Mouse (Mus musculus) right cerebral cortex, postnatal 10 days (tissue): ENCODE measurements around the gene Zbtb9.

Experiments
- DNase-seq, 2 experiments: peaks; one replicate each; pipeline ENCODE4 v3.0.0; 2021; ENCODE audit warnings: low spot score in 2 of 2

The Zbtb9 gene

DNA sequence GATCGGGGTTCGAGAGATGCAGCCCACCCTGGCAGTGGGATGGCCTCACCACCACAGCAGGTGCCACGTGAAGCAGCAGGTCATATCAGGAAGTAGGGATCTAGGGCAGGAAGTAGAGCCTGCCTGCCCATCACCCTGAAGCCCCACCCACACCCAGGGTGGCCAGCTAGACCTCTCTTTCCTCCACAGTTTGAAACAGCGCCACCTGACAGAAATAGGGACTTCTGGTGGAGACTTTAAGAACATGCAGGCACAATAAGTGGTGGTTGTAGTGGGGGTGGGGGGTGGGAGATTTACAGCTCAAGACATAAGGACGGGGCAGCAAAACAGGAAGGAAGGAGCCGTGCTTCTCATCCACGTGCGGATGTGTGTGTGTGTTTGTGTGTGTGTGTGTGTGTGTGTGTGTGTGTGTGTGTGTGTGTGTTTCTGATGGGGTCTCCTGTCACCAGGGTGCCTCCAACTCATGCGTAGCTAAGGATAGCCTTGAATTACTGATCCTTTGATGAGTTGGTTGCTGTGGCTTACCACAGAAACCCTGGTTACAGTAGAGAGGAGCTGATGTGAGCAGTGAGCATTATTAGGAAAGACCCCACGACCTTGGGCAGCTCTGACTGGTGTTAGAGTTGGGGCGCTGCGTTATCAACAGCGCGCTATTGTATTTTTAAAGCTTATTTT is 39.2 kb downstream of the Zbtb9 start:
- peak in 1 of 2 experiments; percentile 58 for DNase-seq

DNA sequence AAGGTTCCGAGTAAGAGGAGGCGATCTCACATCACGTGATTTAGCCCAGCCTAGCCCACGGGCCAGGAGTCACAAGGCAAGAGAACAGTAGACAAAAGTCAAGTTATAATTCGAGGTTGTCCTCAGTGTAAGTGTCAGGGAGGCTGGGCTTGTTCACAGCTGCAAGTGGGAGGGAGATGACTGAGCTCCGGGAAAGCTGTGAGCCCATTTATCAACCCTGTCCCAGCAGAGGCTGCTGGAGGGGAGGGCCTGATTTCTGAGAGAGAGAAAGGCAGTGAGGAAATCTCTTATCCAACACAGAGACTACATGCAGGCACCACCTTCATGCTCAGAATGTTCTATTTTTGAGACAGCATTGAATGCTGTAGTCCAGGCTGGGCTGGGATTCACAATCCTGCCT is 39.9 kb downstream of the Zbtb9 start:
- no peak for DNase-seq

DNA sequence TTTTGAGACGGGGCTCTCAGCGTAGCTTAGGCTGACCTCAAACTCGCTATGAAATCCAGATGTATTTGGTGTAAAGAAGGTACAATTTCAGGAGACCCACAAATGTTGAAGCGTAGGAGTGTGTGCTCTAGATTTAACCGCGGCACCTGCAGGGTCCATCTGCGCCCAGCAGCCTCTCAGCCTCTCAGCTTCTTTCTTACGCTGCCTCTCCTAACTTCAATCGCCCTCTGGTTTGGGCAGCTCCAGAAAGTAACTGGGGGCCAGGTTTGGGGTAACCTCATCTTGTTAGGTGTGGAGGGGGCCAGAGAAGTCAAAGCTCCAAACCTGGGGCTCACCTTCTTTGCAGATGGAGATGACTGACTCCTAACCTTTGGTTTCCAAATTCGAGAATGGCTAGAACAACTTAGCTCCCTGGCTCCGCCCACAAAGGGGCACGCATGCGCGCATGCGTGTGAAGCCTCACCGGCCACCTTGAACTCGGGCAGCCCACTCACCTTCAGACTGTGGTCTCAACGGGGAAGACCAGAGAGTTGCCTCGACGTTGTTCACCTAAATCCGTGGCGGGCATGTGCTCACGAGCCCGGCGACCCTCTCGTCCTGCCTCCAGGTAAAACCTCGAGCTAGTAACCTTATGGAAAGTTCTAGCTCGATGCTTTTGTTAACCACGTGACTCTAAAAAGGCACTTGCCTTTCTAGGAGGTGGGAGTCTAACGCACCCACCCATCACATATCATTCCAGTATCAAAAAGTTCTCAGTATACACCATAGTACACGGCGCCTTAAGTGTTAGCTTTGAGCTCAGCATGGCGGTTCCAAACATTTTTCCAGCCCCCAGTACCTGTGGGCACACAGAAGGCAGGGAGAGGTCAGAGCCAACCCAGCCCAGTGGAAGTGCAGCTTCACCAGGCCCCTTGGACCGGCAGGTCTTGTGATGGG is 44.9 kb downstream of the Zbtb9 start:
- DNase-seq, result peak; percentile 88 to 90

DNA sequence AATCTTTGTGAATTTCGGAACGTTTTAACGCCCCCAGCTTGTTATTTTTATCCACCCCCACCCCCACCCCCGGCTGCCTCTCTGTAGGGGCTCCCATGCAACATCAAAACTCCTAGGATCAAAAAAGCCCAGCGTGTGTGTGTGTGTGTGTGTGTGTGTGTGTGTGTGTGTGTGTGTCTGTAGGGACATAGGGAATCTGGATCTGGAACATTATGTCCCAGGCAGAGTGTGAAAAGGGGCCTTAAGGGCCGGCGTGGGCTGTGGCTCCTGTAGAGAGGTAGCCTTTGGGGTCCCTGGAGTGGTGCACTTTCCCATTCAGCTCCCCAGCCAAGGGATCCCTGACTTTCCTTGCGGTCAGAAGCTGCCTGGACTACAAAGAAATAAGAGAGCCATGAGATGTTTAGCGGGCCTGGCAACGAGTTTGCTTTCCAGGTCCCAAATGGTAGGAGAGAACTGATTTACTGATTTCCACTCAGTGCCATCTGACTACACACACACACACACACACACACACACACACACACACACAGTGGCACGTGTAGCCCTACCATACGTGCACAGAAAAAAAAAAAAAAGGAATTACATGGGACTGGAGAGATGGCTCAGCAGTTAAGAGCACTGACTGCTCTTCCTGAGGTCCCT is 45.7 kb downstream of the Zbtb9 start:
- DNase-seq, result peak; percentile 73 to 83

DNA sequence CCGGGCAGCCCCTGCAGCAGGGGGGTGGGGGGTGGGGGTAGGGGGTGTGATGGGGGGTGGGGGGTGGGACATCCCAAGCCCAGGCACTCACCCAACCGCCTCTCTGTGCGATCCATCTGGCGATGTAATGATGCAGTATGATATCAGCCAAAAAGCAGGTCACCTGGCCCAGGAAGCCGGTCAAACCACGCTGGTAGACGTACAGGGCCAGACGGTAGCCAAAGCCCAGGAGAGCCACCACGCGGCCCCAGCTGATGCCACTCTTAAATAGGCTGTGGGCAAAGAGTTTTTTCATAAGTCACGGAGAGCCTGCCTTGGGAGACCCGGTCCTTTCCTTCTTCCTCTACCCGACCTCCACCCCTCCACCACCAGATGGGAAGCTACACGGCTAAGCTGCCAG is 48.1 kb downstream of the Zbtb9 start:
- DNase-seq, result no peak

DNA sequence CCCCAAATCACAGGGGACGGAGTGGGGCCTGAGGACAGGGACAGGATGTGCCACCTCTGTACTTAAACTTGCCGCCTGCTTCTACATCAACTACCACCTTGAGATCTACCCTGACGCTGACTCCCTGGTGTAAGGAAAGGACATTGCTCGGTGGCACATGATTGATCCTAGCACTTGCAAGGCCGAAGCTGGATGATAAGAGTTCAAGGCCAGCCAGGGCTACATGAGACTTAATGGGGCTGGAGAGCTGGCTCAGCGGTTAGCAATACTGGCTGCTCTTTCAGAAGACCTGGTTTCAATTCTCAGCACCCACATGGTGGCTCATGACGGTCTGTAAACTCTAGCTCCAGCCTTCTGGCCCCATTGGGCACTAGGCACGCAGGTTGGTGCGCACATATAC is 48.8 kb downstream of the Zbtb9 start:
- no peak for DNase-seq

DNA sequence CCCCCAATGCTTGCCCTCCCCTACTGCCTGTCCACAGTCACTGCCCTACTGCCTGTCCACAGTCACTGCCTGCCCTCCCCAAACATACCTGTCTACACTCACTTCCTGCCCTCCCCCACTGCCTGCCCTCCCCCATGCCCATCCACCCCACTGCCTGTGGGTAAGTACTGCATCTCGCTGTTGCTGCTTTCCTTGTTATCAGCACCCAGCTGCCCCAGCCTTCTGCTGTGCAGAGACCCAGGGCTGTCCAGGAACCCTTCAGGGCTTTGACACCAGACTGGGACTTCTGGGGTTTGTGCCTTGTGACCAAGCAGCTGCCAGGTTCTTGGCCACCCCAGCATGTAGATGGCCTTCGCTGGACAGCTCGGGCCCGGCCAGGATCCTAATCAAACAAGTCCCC is 50.4 kb downstream of the Zbtb9 start:
- no peak for DNase-seq

DNA sequence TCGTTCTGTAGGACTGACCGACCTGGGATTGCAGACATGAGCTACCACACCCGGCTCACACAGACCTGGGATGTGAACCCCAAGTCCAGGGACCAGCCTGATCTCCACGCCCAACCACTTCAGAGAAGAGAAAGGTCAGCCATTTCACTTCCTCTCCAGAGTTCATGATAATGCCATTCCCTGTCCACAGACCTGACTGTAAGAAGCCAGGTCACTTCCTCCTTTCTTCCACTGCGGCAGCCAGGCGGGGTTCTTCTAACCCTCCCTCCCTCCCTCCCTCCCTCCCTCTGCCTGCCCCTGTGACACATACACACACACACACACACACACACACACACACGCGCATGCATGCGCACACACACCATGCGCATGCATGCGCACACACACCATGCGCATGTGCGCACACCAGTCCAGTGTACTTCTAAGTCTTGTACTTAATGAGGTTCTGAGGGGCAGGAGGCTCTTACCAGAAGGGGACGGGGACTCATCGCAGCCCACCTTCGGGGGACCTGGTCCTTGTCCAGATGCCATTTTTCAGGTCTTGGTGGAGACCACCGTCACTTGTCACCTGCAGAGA is 52.4 kb downstream of the Zbtb9 start:
- DNase-seq, result no peak

DNA sequence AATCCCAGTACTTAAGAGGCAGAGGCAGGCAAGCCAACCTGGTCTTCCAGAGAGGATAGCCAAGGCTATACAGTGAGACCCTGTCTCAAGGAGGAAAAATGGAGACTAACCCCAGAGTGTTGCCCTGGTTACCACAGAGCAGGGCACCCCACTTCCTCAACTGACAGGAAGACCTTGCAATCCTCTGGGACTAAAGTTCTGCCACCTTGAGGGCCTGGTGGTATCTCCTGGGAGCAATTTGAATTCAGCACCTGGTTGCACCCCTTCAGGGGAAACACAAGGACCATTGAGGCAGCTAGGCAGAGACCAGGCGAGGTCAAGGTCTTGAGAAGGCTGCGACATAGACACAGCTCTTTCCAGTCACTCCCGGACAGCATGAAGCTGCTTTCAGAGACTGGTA is 53.0 kb downstream of the Zbtb9 start:
- no peak for DNase-seq

DNA sequence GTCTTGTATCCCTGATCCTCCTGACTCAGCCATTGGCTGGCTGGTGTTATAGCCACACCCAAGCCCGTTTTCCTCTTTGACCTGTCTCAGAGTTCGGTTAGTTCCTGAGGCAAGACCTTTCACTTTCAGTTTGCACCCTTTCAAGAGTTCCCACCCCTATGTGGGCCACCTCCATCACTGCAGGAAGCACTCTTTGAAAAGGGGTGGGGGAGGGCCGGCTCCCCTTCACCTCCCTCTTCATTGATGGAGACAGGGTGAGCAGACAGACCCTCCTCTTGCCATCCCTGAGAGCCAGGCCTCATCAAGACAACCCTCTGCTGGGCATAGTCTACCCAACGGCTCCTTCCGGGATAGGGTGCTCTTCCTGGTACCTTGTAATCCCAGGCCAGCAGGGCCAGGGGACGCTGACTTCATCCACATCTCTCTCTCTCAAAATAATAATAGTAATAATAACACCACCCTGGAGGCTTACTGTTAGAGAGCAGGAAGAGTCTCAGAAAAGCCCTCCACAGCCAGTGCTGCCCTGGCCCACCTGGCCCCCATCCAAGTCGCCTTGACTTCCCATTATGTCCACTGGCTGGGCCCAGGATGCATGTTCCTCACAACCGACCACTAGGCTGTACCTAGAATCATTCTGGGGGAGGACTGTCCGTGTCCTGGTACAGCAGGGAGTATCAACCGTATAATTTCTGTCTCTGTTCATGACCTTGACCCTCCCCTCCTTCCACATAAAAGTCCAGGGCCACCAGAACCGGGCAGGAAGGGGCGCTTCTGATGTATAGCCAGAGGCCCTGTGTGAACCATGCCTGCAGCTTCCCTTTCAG is 54.7 kb downstream of the Zbtb9 start:
- peak; percentile 65 to 72 for DNase-seq

DNA sequence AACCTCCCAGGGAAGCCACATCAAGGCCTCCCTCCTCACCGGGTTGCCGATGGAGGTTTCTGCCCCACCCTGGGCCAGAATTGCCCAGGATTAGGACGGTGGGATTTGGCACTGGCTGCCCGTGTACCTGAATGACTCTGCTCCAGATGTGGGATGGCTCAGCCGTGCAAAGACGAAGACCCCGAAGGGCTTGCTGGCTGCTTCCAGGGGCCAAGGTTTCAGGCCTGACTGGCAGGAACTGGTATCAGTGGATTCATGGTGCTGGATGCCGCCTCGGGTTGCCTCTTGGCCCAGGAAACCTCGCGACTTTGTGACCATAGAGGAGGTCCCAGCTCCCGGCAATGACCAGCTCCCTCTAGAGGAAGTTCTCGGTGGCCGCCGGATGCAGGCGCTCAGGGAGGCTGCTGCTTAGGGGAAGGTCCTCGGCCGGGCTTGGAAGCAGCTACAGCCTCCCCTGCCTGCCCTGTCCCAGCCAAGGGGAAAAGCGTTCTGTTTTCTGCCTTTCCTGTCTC is 55.4 kb downstream of the Zbtb9 start:
- DNase-seq, result peak; percentile 92 to 94

DNA sequence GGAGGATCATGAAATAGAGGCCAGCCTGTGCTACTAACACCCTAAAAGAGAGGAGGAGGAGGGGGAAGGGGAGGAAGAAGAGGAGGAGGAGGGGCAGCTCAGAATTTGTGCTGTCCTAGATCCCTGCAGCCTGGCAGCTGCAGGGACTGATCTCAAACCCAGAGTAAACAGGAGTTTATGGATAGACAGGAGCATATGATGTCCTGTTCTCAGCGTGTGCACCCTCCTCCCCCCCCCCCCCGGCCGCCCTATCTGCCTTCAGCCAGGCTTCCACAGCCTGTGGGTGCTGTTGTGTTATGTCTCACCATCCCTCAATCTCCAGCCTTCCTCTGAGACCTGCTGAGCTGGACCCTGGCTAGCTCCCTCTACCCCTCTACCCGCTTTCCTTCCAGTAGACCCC is 55.9 kb downstream of the Zbtb9 start, which contains the start of gene Bak1:
Bak1 (minus strand) TSS at position 101 of the 400 bp plus-strand sequence.
- DNase-seq, result no peak

DNA sequence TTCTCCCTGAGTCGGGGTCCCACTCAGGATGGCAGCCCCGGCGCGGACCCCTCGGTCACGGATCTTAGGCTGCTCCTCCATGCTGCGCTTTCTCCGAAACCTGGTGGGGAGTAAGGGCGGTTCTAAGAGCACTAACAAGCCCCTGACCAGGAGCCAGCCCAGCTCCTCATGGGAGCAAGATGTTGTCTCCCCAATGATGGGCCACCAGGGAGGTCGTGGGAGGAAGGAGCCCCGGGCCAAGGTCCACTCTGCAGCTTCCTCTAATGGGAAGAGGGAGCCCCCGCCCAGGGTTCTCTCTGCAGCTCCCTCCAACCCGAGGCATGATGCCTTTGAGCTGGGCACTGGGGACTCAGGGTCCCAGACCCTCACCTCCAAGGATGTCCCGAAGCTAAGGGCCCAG is 56.5 kb downstream of the Zbtb9 start:
- DNase-seq, result no peak

DNA sequence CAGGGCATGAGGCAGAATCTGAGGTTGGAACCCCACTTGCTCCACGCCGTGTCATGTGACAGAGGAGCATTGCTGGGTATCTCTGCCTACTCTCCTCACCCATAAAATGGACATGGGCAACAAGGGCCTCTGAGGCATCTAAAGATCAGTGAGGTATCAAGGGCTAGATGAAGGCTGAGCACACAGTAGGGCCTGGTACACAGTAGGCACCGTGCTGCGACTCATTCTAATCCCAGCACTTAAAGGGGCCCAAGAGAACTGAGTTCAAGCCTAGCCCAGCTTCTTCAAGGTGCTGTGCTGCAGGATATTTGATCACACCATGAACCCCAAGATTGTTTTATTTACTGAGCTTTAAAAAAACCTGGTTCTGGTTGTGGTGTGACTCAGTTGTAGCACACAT is 57.9 kb downstream of the Zbtb9 start:
- DNase-seq, result no peak

DNA sequence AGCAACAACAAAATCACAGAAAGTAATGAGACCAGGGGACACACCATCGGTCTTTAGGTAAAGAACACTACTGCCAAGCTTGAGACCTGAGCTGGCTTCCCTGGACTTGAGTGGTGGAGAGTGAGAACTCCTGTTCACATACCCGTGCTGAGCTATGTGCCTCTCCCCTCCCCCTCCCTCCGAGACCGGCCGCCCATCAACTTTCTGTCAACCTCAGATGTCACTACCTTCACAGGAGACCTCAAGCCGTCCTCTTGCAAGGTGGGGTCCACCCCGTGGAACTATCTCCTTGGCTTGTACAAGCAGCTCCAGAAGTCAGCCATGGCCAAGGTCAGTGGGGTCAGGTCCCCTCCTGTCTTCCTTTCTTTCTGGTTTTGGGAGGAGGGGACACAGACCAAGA is 59.4 kb downstream of the Zbtb9 start:
- no peak for DNase-seq

DNA sequence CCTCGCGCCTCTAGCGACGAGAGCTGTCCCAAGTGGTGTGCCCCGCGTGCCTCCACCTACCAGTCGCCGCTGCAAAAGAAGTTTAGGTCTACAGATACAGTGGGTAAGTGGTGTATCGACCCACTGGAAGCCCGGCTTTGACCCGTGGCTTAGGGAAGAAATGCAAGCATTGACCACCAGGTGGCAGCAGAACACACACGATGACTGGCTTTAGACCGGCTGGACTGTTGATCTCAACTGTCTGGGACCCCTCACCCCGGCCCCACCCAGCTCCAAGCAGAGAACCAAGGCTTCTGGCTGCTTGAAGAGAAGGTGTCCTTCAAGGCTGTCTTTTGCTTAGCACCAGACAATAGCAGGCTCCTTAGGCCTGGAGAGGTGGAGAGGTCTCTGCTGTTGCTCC is 59.9 kb downstream of the Zbtb9 start:
- peak; percentile 73 to 78 for DNase-seq

DNA sequence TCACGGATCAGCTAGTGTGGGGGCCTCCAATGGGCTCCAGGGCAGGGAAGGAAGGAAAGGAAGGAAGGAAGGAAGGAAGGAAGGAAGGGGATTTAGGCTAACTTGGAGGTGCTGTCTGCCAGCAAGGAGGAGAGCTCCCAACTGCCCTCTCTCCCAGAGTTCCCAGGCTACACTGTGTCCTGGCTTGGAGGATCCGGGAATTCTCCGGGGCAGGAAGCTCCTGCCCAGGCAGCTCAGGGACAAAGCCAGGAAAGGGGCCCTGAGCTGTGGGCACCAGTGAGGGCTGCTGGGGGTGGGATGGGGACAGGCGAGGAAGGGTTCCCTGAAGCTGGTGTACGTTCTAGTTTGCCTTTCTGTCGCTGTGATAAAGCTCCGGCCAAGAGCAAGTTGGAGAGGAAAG is 63.5 kb downstream of the Zbtb9 start:
- no peak for DNase-seq

DNA sequence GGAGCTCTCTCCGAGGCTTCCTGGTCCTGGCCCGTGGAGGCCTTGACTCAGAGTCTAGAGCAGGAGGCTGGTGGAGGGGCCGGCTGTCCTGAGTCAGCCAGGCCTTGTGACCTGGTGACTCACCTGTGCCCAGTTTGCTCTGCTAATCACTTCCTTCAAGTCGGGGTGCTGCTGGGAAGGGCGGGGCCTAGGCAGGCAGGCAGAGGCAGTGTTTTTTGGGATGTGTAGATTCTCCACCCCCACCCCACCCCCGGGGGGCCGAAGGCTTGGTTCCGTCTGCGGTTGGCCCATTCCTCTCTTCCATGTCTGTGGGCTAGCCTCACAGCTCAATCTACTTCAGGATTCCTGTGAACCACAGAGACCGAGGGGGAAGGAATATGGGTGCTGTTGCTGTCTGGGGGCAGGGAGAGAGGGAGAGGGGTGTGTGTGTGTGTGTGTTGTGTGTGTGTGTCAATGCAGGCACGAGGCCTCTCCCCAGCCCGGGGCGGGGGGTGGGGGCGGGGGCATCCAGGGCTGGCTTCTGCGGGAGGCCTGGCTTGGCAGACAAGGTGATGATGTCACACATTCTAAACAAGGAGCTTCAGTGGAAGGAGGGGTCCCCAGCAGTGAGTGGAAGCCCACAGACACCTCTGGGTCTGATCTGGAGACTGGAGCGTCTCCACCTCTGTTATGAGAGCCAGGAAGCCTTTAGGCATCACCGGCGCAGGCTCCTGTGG is 65.5 kb downstream of the Zbtb9 start:
- DNase-seq, result no peak

DNA sequence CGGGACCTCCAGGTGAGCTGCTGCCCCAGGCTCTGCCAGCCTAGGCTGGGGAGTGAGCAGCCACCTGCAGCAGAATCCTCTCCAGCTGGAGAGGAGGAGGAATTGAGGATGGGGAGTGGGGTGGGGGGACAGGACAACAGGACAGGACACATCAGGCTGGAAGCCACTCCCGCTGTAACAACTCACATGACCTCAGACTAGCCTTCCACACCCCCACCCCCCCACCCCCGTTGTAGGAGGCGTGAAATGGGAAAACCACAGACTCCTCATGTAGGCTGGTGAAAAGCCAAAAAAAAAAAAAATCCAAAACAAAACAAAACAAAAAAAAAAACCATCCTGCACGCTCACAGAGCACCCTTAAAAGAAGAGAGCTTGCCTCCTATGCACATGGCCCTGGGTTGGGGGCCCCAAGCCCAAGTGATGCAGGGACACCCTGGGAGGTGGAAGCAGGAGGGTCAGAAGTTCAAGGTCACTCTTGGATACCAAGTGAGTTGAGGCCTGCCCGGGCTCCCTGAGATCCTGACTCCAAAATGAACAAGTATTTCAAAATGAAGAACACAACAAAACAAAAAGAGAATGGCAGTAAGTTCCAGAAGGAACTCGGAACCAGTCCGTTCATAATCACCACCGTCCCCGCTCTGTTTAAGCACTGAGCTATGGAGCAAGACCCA is 66.6 kb downstream of the Zbtb9 start:
- DNase-seq, result no peak
